Mouse (Mus musculus): ENCODE measurements around the gene Il12rb2. TPM values are rescaled to one million over a fixed set of nuclear protein-coding genes. Genes with fewer than 3 reads are reported as not detected.

Gene Il12rb2
- total RNA-seq, 1 experiment: 0.58 TPM

DNA sequence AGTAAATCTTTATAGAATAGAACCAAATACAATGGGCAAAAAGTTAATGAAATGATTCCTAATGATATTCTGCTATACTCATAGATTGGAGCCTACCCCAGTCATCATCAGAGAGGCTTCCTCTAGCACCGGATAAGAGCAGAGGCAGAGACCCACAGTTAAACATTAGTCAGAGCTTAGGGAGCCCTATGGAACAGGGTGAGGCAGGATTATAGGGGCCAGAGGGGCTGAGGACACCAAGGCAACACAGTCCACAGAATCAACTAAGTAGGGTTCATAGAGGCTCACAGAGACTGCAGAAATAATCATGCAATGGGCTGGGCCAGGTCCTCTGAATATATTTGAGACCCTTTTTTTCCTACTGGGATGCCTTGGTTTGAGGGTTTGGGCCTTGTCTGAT lies 61.3 kb downstream of the Il12rb2 start:
- Histone ChIP-seq H3K9me3 (ENCODE audit: control insufficient read depth, insufficient read depth, low read depth, low read length) (no peaks in the 10 kb centered on the region), H3K9ac (ENCODE audit: insufficient read depth, low read depth, low read length, poor library complexity, severe bottlenecking) (no peak overlapping the region), H3K36me3 (ENCODE audit: control insufficient read depth, insufficient read depth, low read length, poor library complexity, severe bottlenecking) (no peaks in the 10 kb centered on the region), H3K4me3 (ENCODE audit: insufficient read depth in 1 of 2, low read depth in 1 of 2, low read length in 2 of 2, poor library complexity in 1 of 2, severe bottlenecking in 1 of 2) (no peak overlapping the region), H3K4me1 (ENCODE audit: control insufficient read depth in 2 of 2, insufficient read depth in 2 of 2, low read length in 2 of 2, poor library complexity in 1 of 2) (0 out of 4 replicates have a peak, but pooled peaks cover 0 to 2% of the 10 kb centered on the region in 2 experiments), H3K27ac (ENCODE audit: insufficient read depth, low read depth, low read length, poor library complexity, severe bottlenecking) (no peak overlapping the region)
- TF ChIP-seq HCFC1 (IDR thresholded peaks at IDR 0.05; ENCODE audit: borderline replicate concordance, insufficient read depth, low read length): no peak
- no peak for TF ChIP-seq ZC3H11A (IDR thresholded peaks at IDR 0.05; ENCODE audit: borderline replicate concordance, low read depth, low read length)
- TF ChIP-seq CHD2 (IDR thresholded peaks at IDR 0.05; ENCODE audit: low read depth, low read length): no peak
- no peak for TF ChIP-seq MAFK (IDR thresholded peaks at IDR 0.05; ENCODE audit: insufficient read depth, low read depth, low read length)
- TF ChIP-seq ZNF384 (IDR thresholded peaks at IDR 0.05; ENCODE audit: low read depth, low read length): no peak
- no peak for DNase-seq (ENCODE audit: low read depth, low spot score)
- in situ Hi-C loops (cut with MboI; ENCODE audit: low sequenced_read_pairs in 2 of 2, unreplicated experiment in 2 of 2): no loop called here

DNA sequence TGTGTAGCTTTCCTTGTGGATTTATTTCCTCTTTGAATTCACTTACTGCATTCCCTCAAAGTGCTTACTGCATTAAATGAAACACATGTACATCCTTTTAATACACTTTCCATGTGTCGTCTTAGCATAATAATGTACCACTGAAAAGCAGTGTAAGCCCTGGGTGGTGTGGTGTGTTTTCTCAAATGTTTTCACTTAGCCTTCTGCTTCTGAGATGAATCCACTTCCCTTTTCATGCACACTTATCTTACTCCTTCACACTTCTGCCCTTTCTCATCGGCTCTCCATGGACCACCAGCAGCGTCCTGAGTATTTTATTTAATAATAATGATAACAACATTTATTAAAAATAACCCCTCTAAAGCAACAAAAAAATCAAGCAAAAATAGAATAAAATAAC lies 66.2 kb downstream of the Il12rb2 start:
- no peak overlapping the region for H3K27ac ChIP-seq (ENCODE audit: insufficient read depth, low read depth, low read length, poor library complexity, severe bottlenecking)
- no peaks in the 10 kb centered on the region for H3K36me3 ChIP-seq (ENCODE audit: control insufficient read depth, insufficient read depth, low read length, poor library complexity, severe bottlenecking)
- H3K4me3 ChIP-seq (ENCODE audit: insufficient read depth in 1 of 2, low read depth in 1 of 2, low read length in 2 of 2, poor library complexity in 1 of 2, severe bottlenecking in 1 of 2): no peak overlapping the region
- in situ Hi-C loops (cut with MboI; ENCODE audit: low sequenced_read_pairs in 2 of 2, unreplicated experiment in 2 of 2): no loop called here
- no peak for DNase-seq (ENCODE audit: low read depth, low spot score)
- TF ChIP-seq MAFK (IDR thresholded peaks at IDR 0.05; ENCODE audit: insufficient read depth, low read depth, low read length) (no peak), CHD2 (IDR thresholded peaks at IDR 0.05; ENCODE audit: low read depth, low read length) (no peak), ZNF384 (IDR thresholded peaks at IDR 0.05; ENCODE audit: low read depth, low read length) (no peak), HCFC1 (IDR thresholded peaks at IDR 0.05; ENCODE audit: borderline replicate concordance, insufficient read depth, low read length) (no peak), ZC3H11A (IDR thresholded peaks at IDR 0.05; ENCODE audit: borderline replicate concordance, low read depth, low read length) (no peak)
- H3K4me1 ChIP-seq (ENCODE audit: control insufficient read depth in 2 of 2, insufficient read depth in 2 of 2, low read length in 2 of 2, poor library complexity in 1 of 2): 0 out of 4 replicates have a peak, but pooled peaks cover 0 to 2% of the 10 kb centered on the region in 2 experiments
- H3K9me3 ChIP-seq (ENCODE audit: control insufficient read depth, insufficient read depth, low read depth, low read length): no peaks in the 10 kb centered on the region
- no peak overlapping the region for H3K9ac ChIP-seq (ENCODE audit: insufficient read depth, low read depth, low read length, poor library complexity, severe bottlenecking)

- Histone ChIP-seq H3K36me3 (ENCODE audit: control insufficient read depth, insufficient read depth, low read length, poor library complexity, severe bottlenecking) (no peaks in the 10 kb centered on the region), H3K4me3 (ENCODE audit: insufficient read depth in 1 of 2, low read depth in 1 of 2, low read length in 2 of 2, poor library complexity in 1 of 2, severe bottlenecking in 1 of 2) (no peak overlapping the region), H3K4me1 (ENCODE audit: control insufficient read depth in 2 of 2, insufficient read depth in 2 of 2, low read length in 2 of 2, poor library complexity in 1 of 2) (0 out of 4 replicates have a peak, but pooled peaks cover 0 to 2% of the 10 kb centered on the region in 2 experiments), H3K9ac (ENCODE audit: insufficient read depth, low read depth, low read length, poor library complexity, severe bottlenecking) (no peak overlapping the region), H3K27ac (ENCODE audit: insufficient read depth, low read depth, low read length, poor library complexity, severe bottlenecking) (no peak overlapping the region), H3K9me3 (ENCODE audit: control insufficient read depth, insufficient read depth, low read depth, low read length) (no peaks in the 10 kb centered on the region)
- no peak for DNase-seq (ENCODE audit: low read depth, low spot score)
- in situ Hi-C loops (cut with MboI; ENCODE audit: low sequenced_read_pairs in 2 of 2, unreplicated experiment in 2 of 2): no loop called here
- TF ChIP-seq HCFC1 (IDR thresholded peaks at IDR 0.05; ENCODE audit: borderline replicate concordance, insufficient read depth, low read length): no peak
- no peak for TF ChIP-seq ZC3H11A (IDR thresholded peaks at IDR 0.05; ENCODE audit: borderline replicate concordance, low read depth, low read length)
- no peak for TF ChIP-seq CHD2 (IDR thresholded peaks at IDR 0.05; ENCODE audit: low read depth, low read length)
- TF ChIP-seq ZNF384 (IDR thresholded peaks at IDR 0.05; ENCODE audit: low read depth, low read length): no peak
- TF ChIP-seq MAFK (IDR thresholded peaks at IDR 0.05; ENCODE audit: insufficient read depth, low read depth, low read length): no peak
Measured at GRCm38 (mm10) chr6:67308994-67309393, 67.0 kb downstream of the Il12rb2 start.

DNA sequence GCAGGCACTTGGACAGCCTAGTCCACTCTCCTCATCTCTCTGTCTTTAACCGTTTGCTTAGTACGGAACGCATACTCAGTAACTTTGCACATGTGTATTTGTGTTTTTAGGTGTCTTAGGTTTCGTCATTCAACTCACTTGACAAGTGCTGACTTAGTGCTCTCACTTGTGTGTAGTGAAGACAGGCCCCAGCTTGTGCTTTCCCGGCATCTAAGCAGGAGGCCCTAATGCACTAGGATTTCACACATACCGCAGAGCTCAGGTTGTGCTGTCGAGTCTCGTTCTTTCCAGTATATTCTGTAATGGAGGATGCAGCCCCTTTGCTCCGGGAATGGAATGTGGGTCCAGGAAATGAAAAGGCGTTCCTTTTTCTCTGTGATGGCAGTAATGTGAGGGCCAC lies 72.8 kb downstream of the Il12rb2 start:
- in situ Hi-C loops (cut with MboI; ENCODE audit: low sequenced_read_pairs in 2 of 2, unreplicated experiment in 2 of 2): no loop called here
- Histone ChIP-seq H3K9me3 (ENCODE audit: control insufficient read depth, insufficient read depth, low read depth, low read length) (no peaks in the 10 kb centered on the region), H3K9ac (ENCODE audit: insufficient read depth, low read depth, low read length, poor library complexity, severe bottlenecking) (no peak overlapping the region), H3K4me3 (ENCODE audit: insufficient read depth in 1 of 2, low read depth in 1 of 2, low read length in 2 of 2, poor library complexity in 1 of 2, severe bottlenecking in 1 of 2) (no peak overlapping the region), H3K27ac (ENCODE audit: insufficient read depth, low read depth, low read length, poor library complexity, severe bottlenecking) (no peak overlapping the region), H3K36me3 (ENCODE audit: control insufficient read depth, insufficient read depth, low read length, poor library complexity, severe bottlenecking) (no peaks in the 10 kb centered on the region), H3K4me1 (ENCODE audit: control insufficient read depth in 2 of 2, insufficient read depth in 2 of 2, low read length in 2 of 2, poor library complexity in 1 of 2) (peaks cover 0 to 11% of the 10 kb centered on the region in 2 experiments; a peak in 1 of 4 replicates)
- no peak for TF ChIP-seq HCFC1 (IDR thresholded peaks at IDR 0.05; ENCODE audit: borderline replicate concordance, insufficient read depth, low read length)
- no peak for TF ChIP-seq CHD2 (IDR thresholded peaks at IDR 0.05; ENCODE audit: low read depth, low read length)
- TF ChIP-seq ZNF384 (IDR thresholded peaks at IDR 0.05; ENCODE audit: low read depth, low read length): no peak
- DNase-seq (ENCODE audit: low read depth, low spot score): no peak

GRCm38 (mm10) chr6:67302471-67302870 lies 73.5 kb downstream of the Il12rb2 start:
- H3K36me3 ChIP-seq (ENCODE audit: control insufficient read depth, insufficient read depth, low read length, poor library complexity, severe bottlenecking): no peaks in the 10 kb centered on the region
- no peak for DNase-seq (ENCODE audit: low read depth, low spot score)
- no peak overlapping the region for H3K4me3 ChIP-seq (ENCODE audit: insufficient read depth in 1 of 2, low read depth in 1 of 2, low read length in 2 of 2, poor library complexity in 1 of 2, severe bottlenecking in 1 of 2)
- H3K27ac ChIP-seq (ENCODE audit: insufficient read depth, low read depth, low read length, poor library complexity, severe bottlenecking): no peak overlapping the region
- in situ Hi-C loops (cut with MboI; ENCODE audit: low sequenced_read_pairs in 2 of 2, unreplicated experiment in 2 of 2): no loop called here
- H3K9ac ChIP-seq (ENCODE audit: insufficient read depth, low read depth, low read length, poor library complexity, severe bottlenecking): no peak overlapping the region
- peaks cover 0 to 11% of the 10 kb centered on the region in 2 experiments; a peak in 1 of 4 replicates for H3K4me1 ChIP-seq (ENCODE audit: control insufficient read depth in 2 of 2, insufficient read depth in 2 of 2, low read length in 2 of 2, poor library complexity in 1 of 2)
- no peaks in the 10 kb centered on the region for H3K9me3 ChIP-seq (ENCODE audit: control insufficient read depth, insufficient read depth, low read depth, low read length)
- TF ChIP-seq ZNF384 (IDR thresholded peaks at IDR 0.05; ENCODE audit: low read depth, low read length) (no peak), ZC3H11A (IDR thresholded peaks at IDR 0.05; ENCODE audit: borderline replicate concordance, low read depth, low read length) (no peak), CHD2 (IDR thresholded peaks at IDR 0.05; ENCODE audit: low read depth, low read length) (no peak), MAFK (IDR thresholded peaks at IDR 0.05; ENCODE audit: insufficient read depth, low read depth, low read length) (no peak), HCFC1 (IDR thresholded peaks at IDR 0.05; ENCODE audit: borderline replicate concordance, insufficient read depth, low read length) (no peak)
